Mouse (Mus musculus) kidney, adult 8-10 months (tissue): ENCODE measurements at regions not wholly inside any gene's neighbourhood (a gene's known extent, or its start where the extent isn't known, plus 50 kb on each side); places are given as distances from the start of the nearest gene placed in this dataset.

Experiments
- DNase-seq, 2 experiments: peaks; one replicate each; pipeline ENCODE4 v3.0.0; 2022

- DNase-seq, result no peak
Observed at GRCm38 (mm10) chrX:166964656-166965582, 244.2 kb downstream of the Tmsb4x start.

DNA sequence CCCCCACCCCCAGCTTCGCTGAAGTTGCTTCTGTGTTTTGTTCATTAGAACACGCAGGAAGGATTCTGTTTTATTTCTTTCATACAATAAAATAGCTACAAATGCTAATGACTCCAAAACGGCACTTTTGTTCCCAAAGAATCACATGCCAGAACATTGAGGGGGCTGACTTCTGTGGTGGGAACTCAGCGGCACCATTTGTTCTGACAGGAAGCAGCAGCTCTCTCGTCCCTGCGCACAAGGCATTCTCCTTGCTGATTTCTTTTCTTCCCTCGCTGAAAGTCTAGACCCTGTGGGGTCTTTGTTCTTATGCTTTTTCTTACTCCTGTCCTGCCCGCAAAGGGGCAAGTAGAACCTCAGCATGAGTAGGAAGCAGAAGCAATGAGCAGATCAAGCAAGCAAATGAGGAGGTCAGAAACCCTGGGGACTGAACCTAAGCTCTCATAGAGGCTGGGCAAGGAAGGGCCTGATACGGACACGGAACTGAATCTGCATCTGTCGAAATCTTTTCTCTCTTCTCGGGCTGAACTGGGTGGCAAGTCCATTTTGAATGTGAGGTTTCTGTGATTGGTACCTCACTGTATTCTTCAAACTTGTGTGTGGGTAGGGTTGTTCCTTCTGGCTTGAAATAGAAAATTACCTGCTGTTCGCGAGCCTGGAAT is 256.5 kb downstream of the Tmsb4x start:
- no peak for DNase-seq

DNA sequence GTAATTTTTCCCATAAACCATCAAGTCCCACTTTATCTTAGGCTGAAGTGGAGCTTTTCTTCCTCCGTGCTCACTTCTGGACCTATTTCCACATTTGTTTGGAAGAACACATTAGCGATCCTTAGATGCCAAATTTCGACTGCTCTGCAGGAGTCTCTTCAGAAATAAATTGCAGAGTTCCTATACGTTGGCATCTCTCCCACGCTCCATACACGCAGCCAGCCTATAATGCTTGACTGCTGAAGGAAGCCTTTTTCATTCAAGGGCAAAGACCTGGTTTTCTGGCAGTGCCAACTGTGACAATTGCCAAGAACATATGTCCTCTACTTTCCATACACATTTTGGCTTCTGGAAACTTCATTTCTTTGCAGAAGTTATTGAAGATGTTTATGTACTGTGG is 258.1 kb downstream of the Tmsb4x start:
- DNase-seq, result no peak

DNA sequence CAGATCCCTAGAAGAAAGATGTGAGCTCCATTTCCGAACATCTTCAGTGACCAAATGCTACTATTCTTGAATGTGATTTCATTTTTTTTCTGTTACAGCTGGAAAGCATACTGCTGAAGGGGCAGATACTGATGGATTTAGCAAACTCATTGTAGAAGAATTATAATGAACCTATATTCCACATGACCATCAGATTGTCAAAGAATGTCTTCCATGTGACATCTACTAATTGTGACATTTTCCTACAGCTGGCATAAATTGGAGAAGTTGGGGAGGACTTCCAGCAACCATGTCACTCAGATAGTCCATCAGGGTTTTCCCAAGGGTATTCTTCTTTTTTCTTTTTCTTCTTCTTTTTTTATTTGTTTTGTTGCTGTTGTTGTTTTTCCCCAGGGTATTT is 263.2 kb downstream of the Tmsb4x start:
- no peak for DNase-seq

DNA sequence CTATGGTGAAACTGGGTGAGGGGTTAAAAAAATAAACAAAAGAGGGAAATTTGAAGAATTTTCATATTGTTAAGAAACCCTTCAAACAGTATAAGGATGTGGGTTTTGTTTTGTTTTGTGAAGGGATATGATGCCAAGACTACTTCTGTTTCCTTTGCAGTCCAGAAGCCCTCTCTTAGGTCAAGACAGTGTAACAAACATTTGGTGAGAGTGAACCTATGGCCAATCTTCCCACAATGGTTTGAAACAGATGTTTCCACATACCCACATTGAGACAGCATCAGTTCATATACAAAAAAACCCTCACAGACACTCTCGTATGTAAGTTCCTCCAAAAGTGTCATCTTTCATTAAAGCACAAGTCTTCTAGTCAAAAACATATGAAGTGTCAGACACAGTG is 263.6 kb downstream of the Tmsb4x start:
- DNase-seq, result no peak

GRCm38 (mm10) chrX:166933766-166934165 is 275.3 kb downstream of the Tmsb4x start:
- DNase-seq, result no peak

GRCm38 (mm10) chrX:166932472-166932871 is 276.6 kb downstream of the Tmsb4x start:
- DNase-seq, result no peak

DNA sequence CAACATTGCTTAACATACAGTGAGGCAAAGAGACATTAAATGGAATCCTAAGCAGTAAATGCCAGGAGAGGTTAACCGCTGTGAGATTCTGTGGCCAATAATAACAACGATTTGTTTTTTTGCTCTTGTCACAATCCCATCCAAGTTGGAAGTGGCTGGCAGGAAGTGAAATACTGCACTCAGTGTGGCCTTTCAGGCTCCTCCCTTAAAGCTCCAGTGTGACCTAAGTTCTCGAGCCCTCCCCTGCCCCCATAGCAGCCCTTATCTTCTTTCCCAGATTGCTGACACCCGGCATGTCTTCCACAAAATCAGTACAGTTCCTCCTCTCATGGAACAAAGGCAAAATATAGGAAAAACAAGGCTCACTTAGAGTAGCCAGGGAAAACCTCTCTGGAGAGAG is 278.1 kb downstream of the Tmsb4x start:
- DNase-seq, result peak; percentile 28 to 51

DNA sequence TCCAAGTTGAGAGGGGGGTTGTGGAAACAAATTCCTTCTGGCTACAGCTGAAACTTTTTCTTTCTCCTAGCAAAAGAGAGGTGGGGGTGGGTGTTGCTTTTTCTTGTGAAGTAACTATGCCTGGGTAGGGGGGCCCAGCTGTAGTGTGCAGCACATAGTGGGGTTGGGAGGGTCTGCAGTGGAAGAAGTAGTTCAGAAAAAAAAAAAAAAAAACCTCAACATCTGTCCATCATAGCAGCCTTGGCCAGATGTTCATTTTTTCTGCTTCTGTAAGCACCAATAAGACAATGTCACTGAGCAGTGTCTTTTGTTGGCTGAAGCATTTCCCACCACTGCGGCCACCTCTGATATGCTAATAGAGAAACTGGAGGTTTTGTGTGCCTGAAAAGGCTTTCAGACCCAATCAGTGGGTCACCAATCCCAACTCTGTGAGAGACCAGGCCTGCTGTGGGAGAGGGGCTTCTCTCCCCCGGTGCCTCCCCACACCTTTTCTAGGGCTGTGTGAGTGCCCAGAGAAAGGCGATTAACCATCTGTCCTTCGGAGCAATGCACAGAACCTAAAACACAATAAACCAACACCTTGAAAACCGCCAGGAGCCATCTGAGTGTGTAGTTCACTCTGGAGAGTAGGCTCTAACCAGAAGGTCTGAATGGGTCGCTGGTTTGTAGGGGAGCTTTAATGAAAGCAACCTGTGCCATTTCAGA is 279.2 kb downstream of the Tmsb4x start:
- no peak for DNase-seq

GRCm38 (mm10) chrX:166915356-166915953 is 293.7 kb downstream of the Tmsb4x start:
- DNase-seq, result no peak

DNA sequence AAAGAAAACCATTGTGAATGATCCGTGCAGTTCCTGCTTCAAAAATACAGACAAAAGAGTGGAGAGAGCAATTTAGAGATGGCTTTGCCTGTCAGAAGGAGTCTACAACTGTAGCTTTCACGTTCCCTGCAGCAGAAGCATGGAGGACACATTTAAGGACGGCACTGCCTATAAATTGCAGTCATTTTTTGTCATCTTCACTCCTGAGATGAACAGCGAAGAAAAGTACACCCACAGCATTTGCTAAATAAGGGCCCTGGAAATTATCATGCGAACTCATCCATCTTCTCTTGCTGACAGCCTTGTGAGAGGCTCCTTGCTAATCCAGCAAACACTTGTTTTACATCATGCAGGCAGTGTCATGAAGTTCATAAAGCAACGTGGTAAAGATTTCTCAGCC is 302.5 kb downstream of the Tmsb4x start:
- DNase-seq, result no peak

GRCm38 (mm10) chrX:166900761-166901160 is 308.4 kb downstream of the Tmsb4x start:
- DNase-seq, result no peak

DNA sequence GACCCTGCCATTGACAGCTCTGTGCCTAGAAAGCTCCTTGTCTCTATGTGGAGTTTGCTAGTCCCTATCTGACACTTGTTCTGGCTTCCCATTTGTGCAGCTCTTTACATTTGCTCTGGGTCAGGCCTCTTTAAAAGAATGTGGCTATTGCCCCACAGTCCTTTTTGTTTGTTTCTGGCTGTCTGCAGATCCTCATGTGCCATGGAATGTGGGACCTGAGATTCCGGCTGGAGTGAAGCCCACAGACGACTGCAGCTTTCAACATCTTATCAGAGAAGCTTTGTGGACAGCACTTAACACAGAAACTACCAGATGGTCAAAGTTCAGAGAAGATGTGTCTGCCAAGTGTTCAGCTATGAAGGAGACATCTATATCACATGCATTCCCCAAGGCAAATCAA is 309.7 kb upstream of the Egfl6 start:
- no peak for DNase-seq

GRCm38 (mm10) chrX:166886417-166886816 is 300.9 kb upstream of the Egfl6 start:
- no peak for DNase-seq

DNA sequence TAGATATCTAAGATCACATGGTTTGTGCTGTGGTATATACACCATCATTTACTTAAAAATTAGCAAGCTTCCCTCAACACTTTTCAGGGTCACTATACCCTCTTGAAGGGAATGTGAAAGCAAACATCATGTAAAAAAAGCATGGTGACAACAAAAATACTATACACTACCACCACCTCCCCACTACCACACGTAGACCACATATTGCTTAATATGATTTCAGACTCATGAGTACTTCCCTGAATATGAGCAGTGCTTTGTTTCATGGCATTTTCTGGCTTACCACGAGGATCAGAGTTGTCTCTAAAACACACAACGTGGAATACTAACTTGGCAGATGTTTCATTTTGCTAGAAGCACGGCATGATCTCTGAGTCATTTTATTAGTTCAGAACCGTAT is 284.0 kb upstream of the Egfl6 start:
- no peak for DNase-seq

GRCm38 (mm10) chrX:166867692-166868091 is 282.2 kb upstream of the Egfl6 start:
- DNase-seq, result no peak
